ENCODE assay signal across 10 mouse cellular contexts in genomic region chr16:91303776-91304709, GRCm38 (mm10). TPM values are rescaled to one million over a fixed set of nuclear protein-coding genes. Genes with fewer than 3 reads are reported as not detected.
A peak's percentile ranks its signal among the peaks of the same experiment; 100 is the strongest.
DNase-seq lines count a peak whose midpoint lies in the region; ATAC-seq lines count a peak whose summit lies in the region.
"Had no signal": no experiment of that assay in that cellular context is flagged by ENCODE, and none has a peak within 500 bp of the region (broad histone marks: within the 10 kb centered on the region; RNA-seq: fewer than 3 reads in every experiment).

No protein-coding gene starts in this region.

- peak; percentile 92 for ATAC-seq in granulocyte monocyte progenitor cell, adult 5-6 weeks (replicated peaks; ENCODE audit: poor library complexity, severe bottlenecking)
- ATAC-seq in megakaryocyte progenitor cell, adult 5-6 weeks (replicated peaks; ENCODE audit: poor library complexity) = peak; percentile 80
- no peak for ATAC-seq in activated CD4-positive, CD25-positive, alpha-beta regulatory T cell, adult 4 months

- no peaks in the 10 kb centered on the region for H3K9me3 ChIP-seq in heart, embryonic 10.5 days
- H3K9me3 ChIP-seq: limb, embryonic 15.5 days had no signal

- no peak overlapping the region for H3K27ac ChIP-seq in heart, embryonic 10.5 days
- H3K27ac ChIP-seq: limb, embryonic 15.5 days had no signal

- intact Hi-C loops in heart, postnatal 10 days (cut with DNase I) = no loop called here
- intact Hi-C loops in heart, postnatal 36 days (cut with DNase I) = no loop called here

- WGBS in heart, embryonic 10.5 days = 40% methylated on average over 26 of the region's 26 CpGs

- no peaks in the 10 kb centered on the region for H3K36me3 ChIP-seq in heart, embryonic 10.5 days
- H3K36me3 ChIP-seq: limb, embryonic 15.5 days had no signal

- no peaks in the 10 kb centered on the region for H3K4me1 ChIP-seq in heart, embryonic 10.5 days

- H3K4me3 ChIP-seq in heart, embryonic 10.5 days = no peak overlapping the region
- H3K4me3 ChIP-seq: limb, embryonic 15.5 days had no signal

- DNase-seq in heart, postnatal 10 days = peak; percentile 33 to 60
- DNase-seq in heart, embryonic 10.5 days (ENCODE audit: low spot score) = no peak
- DNase-seq in adrenal gland, postnatal 36 days = peak; percentile 55 to 73
- no peak for DNase-seq in lung, postnatal 4 days
- no peak for DNase-seq in heart, postnatal 36 days

- H3K27me3 ChIP-seq in heart, embryonic 10.5 days (ENCODE audit: insufficient read depth, poor library complexity, severe bottlenecking) = peaks cover 82% of the 10 kb centered on the region

RNA-seq across cellular contexts. Expression of gene Olig1, which starts 34.5 kb away (rescaled TPM):
- total RNA-seq in heart, postnatal 10 days (2021) = not detected
- polyA plus RNA-seq in heart, embryonic 10.5 days (2016; fragmentation: Nextera tagmentation; extraction: Ambion mirVana) = 0.10 and 0.21 TPM in 2 replicates
- under 1 TPM; 0.36 to 0.50 TPM for total RNA-seq in adrenal gland, postnatal 36 days (2021)
- not detected in 2 replicates for total RNA-seq in granulocyte monocyte progenitor cell, adult 5-6 weeks (2014; fragmentation: Nextera tagmentation)
- total RNA-seq in granulocyte monocyte progenitor cell, adult 5-6 weeks (2017) = not detected in 2 replicates
- not detected in 2 replicates for total RNA-seq in megakaryocyte progenitor cell, adult 5-6 weeks (2015)
- not detected in 2 replicates for total RNA-seq in megakaryocyte progenitor cell, adult 5-6 weeks (2017)
- polyA plus RNA-seq in activated CD4-positive, CD25-positive, alpha-beta regulatory T cell, adult 4 months (2017; shearing (Covaris generic)) = not detected
- not detected for total RNA-seq in heart, postnatal 36 days (2021)
- polyA plus RNA-seq: small intestine, adult 2 months had no signal

Comparison
In these comparisons a context has a peak if more than half of its experiments do, and no peak if none do; other contexts are left out.
1. DNase-seq: peak in heart, postnatal 10 days (2 of 2) and adrenal gland, postnatal 36 days (2 of 2); none in heart, embryonic 10.5 days (single experiment), lung, postnatal 4 days (0 of 2) and heart, postnatal 36 days (0 of 2).